In the genomic region with DNA sequence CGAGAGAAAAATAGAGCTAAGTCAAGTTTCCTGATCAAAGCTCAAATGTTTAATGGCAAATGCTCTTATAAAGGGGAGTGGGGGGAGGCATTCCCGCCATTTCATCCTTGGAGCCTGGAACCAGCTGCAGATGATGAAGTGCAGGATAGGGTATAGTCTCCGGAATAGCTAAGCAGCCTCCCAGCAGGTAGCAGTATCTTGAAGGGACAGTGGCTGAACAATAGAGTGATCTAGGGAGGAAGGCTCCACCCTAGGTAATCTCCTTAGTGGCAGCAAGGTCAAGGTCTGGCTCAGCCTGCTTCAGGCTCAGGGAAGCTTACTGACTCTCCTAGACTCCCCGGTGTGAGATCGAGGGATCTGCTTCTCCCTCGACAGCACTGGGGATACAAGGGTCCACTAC, we compare ENCODE assay signal across 1 mouse cellular context. TPM values are rescaled to one million over a fixed set of nuclear protein-coding genes. Genes with fewer than 3 reads are reported as not detected.
"Had no signal": no experiment of that assay in that cellular context is flagged by ENCODE, and none has a peak within 500 bp of the region (broad histone marks: within the 10 kb centered on the region; RNA-seq: fewer than 3 reads in every experiment).

No protein-coding gene starts in this region.

RNA-seq across cellular contexts. Expression of a gene that starts 40.9 kb away (rescaled TPM):
- polyA plus RNA-seq: erythroblast, embryonic 14.5 days had no signal
